Comparison of ENCODE assay signal across 8 mouse cellular contexts in the genomic region with DNA sequence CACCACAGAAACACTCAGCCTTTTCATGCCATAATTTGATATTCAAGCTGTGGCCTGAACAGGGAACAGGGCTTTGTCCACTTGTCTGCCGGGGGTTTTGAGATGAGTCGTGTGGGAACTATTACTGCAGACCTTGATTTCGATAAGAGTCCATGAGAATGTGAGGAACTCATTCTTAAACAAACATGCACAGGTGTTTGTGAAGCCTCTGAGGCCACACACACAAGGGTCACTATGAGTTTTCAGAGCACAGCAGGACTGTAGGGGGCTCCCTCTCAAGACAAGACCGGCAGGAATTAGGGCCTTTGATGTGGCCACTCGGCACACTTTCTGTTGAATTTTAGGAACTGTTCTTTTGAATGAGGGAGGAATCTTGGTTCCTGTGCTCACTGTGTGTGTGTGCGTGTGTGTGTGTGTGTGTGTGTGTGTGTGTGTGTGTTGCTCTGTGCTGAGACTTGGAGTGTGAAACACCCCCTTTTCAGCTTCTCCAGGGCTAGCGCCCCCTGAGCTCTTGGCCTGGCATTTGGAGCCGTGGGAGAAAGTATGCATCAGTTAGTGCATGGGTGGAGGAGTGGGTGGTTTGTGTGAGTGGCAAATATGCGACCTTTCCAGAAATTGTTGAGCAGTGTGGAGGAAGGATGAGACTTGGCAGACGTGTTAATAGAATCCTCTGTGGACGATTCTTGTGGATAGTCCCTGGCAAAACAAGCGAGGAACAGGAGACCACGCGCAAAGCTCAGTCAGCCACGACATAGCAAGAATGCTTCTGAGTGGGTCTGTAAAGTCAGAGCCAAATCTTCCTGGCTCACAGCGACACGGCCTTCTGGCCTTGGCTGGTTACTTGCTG. TPM values are rescaled to one million over a fixed set of nuclear protein-coding genes. Genes with fewer than 3 reads are reported as not detected.
DNase-seq lines count a peak whose midpoint lies in the region; ATAC-seq and TF ChIP-seq lines count a peak whose summit lies in the region.

No protein-coding gene starts in this region.

- no peak overlapping the region for H3K4me2 ChIP-seq in lung, embryonic 16.5 days (ENCODE audit: low read depth, low read length)

- peaks cover 10% of the 10 kb centered on the region for H3K36me3 ChIP-seq in lung, embryonic 16.5 days (ENCODE audit: control insufficient read depth, insufficient read depth, low read length)

- no peak for ATAC-seq in lung, embryonic 16.5 days (ENCODE audit: low read depth)

- H3K9ac ChIP-seq in lung, embryonic 16.5 days (ENCODE audit: low read length) = no peak overlapping the region

- no peaks in the 10 kb centered on the region for H3K27me3 ChIP-seq in lung, embryonic 16.5 days (ENCODE audit: control insufficient read depth, insufficient read depth, low read depth, low read length)

- peak; percentile 34 for DNase-seq in cerebellum, adult 9-10 months
- no peak for DNase-seq in cerebellum, postnatal 25 days
- no peak for DNase-seq in lung, postnatal 36 days
- peak; percentile 57 to 65 for DNase-seq in layer of hippocampus, adult 8-10 months (ENCODE audit: low spot score in 2 of 2)
- DNase-seq in spleen, postnatal 14 days (ENCODE audit: low spot score in 2 of 2) = no peak
- no peak for DNase-seq in gastrocnemius, adult 8-10 months (ENCODE audit: low spot score in 2 of 2)

- 0 out of 2 replicates have a peak, but pooled peaks cover 2% of the 10 kb centered on the region for H3K9me3 ChIP-seq in lung, embryonic 16.5 days (ENCODE audit: control insufficient read depth, low read length)

- H3K4me3 ChIP-seq in lung, embryonic 16.5 days (ENCODE audit: low read length) = no peak overlapping the region
- no peak overlapping the region for H3K4me3 ChIP-seq in olfactory bulb, adult 2 months (ENCODE audit: insufficient read depth, low read depth, low read length)

- 48% methylated on average over 17 of the region's 17 CpGs for whole genome bisulfite sequencing in lung, embryonic 16.5 days
- 21% methylated on average over 17 of the region's 17 CpGs for WGBS in olfactory bulb, adult 2 months

- no peak for TF ChIP-seq CTCF in olfactory bulb, adult 2 months (IDR thresholded peaks at IDR 0.05; ENCODE audit: insufficient read depth, low read depth, low read length)

- H3K27ac ChIP-seq in lung, embryonic 16.5 days (ENCODE audit: low read length) = peak overlapping the region; percentile 21
- H3K27ac ChIP-seq in olfactory bulb, adult 2 months (ENCODE audit: insufficient read depth, low read depth, low read length) = peak overlapping the region; percentile 75

- peaks cover 22% of the 10 kb centered on the region for H3K4me1 ChIP-seq in lung, embryonic 16.5 days (replicated peaks; ENCODE audit: control insufficient read depth, insufficient read depth, low read length)
- peaks cover 33% of the 10 kb centered on the region for H3K4me1 ChIP-seq in olfactory bulb, adult 2 months (ENCODE audit: control insufficient read depth, insufficient read depth, low read length)

- no peak for TF ChIP-seq POLR2A in olfactory bulb, adult 2 months (IDR thresholded peaks at IDR 0.05; ENCODE audit: insufficient read depth, low read depth, low read length)

RNA-seq across cellular contexts. Expression of a gene that starts 5.2 kb away (rescaled TPM):
- 31.5 and 33.5 TPM in 2 replicates for polyA plus RNA-seq in lung, embryonic 16.5 days (2015; fragmentation: Nextera tagmentation; extraction: Ambion mirVana)
- total RNA-seq in layer of hippocampus, adult 8-10 months (2022) = 10 to 100 TPM; 27.3 to 29.5 (median 29.0) TPM
- polyA plus RNA-seq in olfactory bulb, adult 2 months (2012; ENCODE audit: insufficient read depth, insufficient read length, low replicate concordance, missing spikeins) = not detected in 2 replicates
- total RNA-seq in gastrocnemius, adult 8-10 months (2022) = 10 to 100 TPM; 11.5 to 13.6 (median 12.8) TPM

RNA-seq across cellular contexts. Expression of a gene that starts 35.4 kb away (rescaled TPM):
- polyA plus RNA-seq in lung, embryonic 16.5 days (2015; fragmentation: Nextera tagmentation; extraction: Ambion mirVana) = 3.9 and 4.3 TPM in 2 replicates
- total RNA-seq in layer of hippocampus, adult 8-10 months (2022) = 100 to 1,000 TPM; 112 to 115 (median 114) TPM
- polyA plus RNA-seq in olfactory bulb, adult 2 months (2012; ENCODE audit: insufficient read depth, insufficient read length, low replicate concordance, missing spikeins) = 65.1 TPM in 1 of 2 replicates, not detected in the other
- total RNA-seq in gastrocnemius, adult 8-10 months (2022) = 1 to 10 TPM in 1 of 4 experiments, under 1 TPM in 3; 0.29 to 1.1 (median 0.75) TPM

RNA-seq across cellular contexts. Expression of a gene that starts 46.5 kb away (rescaled TPM):
- 994 and 1,049 TPM in 2 replicates for polyA plus RNA-seq in lung, embryonic 16.5 days (2015; fragmentation: Nextera tagmentation; extraction: Ambion mirVana)
- total RNA-seq in layer of hippocampus, adult 8-10 months (2022) = 100 to 1,000 TPM; 431 to 611 (median 527) TPM
- 3,528 TPM in 1 of 2 replicates, not detected in the other for polyA plus RNA-seq in olfactory bulb, adult 2 months (2012; ENCODE audit: insufficient read depth, insufficient read length, low replicate concordance, missing spikeins)
- 10 to 100 TPM; 23.1 to 56.7 (median 39.7) TPM for total RNA-seq in gastrocnemius, adult 8-10 months (2022)

RNA-seq across cellular contexts. Expression of a gene that starts 47.0 kb away (rescaled TPM):
- polyA plus RNA-seq in lung, embryonic 16.5 days (2015; fragmentation: Nextera tagmentation; extraction: Ambion mirVana) = 20.7 and 21.9 TPM in 2 replicates
- total RNA-seq in layer of hippocampus, adult 8-10 months (2022) = 100 to 1,000 TPM; 383 to 406 (median 399) TPM
- 72.7 TPM in 1 of 2 replicates, not detected in the other for polyA plus RNA-seq in olfactory bulb, adult 2 months (2012; ENCODE audit: insufficient read depth, insufficient read length, low replicate concordance, missing spikeins)
- total RNA-seq in gastrocnemius, adult 8-10 months (2022) = 10 to 100 TPM; 54.5 to 72.8 (median 61.1) TPM

Comparison
In these comparisons a context has a peak if more than half of its experiments do, and no peak if none do; other contexts are left out.
1. DNase-seq: peak in cerebellum, adult 9-10 months (single experiment) and layer of hippocampus, adult 8-10 months (2 of 2); none in cerebellum, postnatal 25 days (0 of 2), lung, postnatal 36 days (single experiment), spleen, postnatal 14 days (0 of 2) and gastrocnemius, adult 8-10 months (0 of 2).
2. RNA of a gene that starts 35.4 kb away (total RNA-seq): 112 to 115 TPM in layer of hippocampus, adult 8-10 months; 0.29 to 1.1 TPM in gastrocnemius, adult 8-10 months; every median in the first group is over 10 times any median in the second.
3. RNA of a gene that starts 46.5 kb away (total RNA-seq): 431 to 611 TPM in layer of hippocampus, adult 8-10 months; 23.1 to 56.7 TPM in gastrocnemius, adult 8-10 months; every median in the first group is over 4 times any median in the second.